Mouse (Mus musculus) ZHBTc4 (cell line): ENCODE results near the gene Maml2.

Experiments
- DNase-seq: peaks from one replicate; pipeline ENCODE4 v3.0.0-alpha.2; 2011; ENCODE audit warnings: low read depth, low spot score

Maml2 gene

GRCm38 (mm10) chr9:13569023-13569422 is 271.3 kb downstream of the Maml2 start:
- DNase-seq, result no peak

GRCm38 (mm10) chr9:13572847-13573246 is 275.1 kb downstream of the Maml2 start:
- DNase-seq, result peak; percentile 14

- DNase-seq, result no peak
These were observed 276.3 kb downstream of the Maml2 start for GRCm38 (mm10) chr9:13574059-13574458.

GRCm38 (mm10) chr9:13574913-13575312 is 277.2 kb downstream of the Maml2 start:
- no peak for DNase-seq

- DNase-seq, result no peak
These were observed 279.4 kb downstream of the Maml2 start for GRCm38 (mm10) chr9:13577150-13577549.

- DNase-seq, result no peak
These were observed 283.4 kb downstream of the Maml2 start for GRCm38 (mm10) chr9:13581184-13581583.

- DNase-seq, result no peak
These were observed 286.2 kb downstream of the Maml2 start for GRCm38 (mm10) chr9:13583952-13584351.

GRCm38 (mm10) chr9:13584435-13584834 is 286.7 kb downstream of the Maml2 start:
- no peak for DNase-seq

GRCm38 (mm10) chr9:13587085-13587933 is 289.6 kb downstream of the Maml2 start:
- no peak for DNase-seq

GRCm38 (mm10) chr9:13588786-13589185 is 291.0 kb downstream of the Maml2 start:
- DNase-seq, result no peak

- no peak for DNase-seq
These were observed 294.9 kb downstream of the Maml2 start for GRCm38 (mm10) chr9:13592701-13593100.

GRCm38 (mm10) chr9:13597736-13598135 is 300.0 kb downstream of the Maml2 start:
- no peak for DNase-seq

- no peak for DNase-seq
These were observed 301.0 kb downstream of the Maml2 start for GRCm38 (mm10) chr9:13598596-13599333.

- no peak for DNase-seq
These were observed 301.5 kb downstream of the Maml2 start for GRCm38 (mm10) chr9:13599334-13599614.

- no peak for DNase-seq
These were observed 302.0 kb downstream of the Maml2 start for GRCm38 (mm10) chr9:13599800-13600199.

GRCm38 (mm10) chr9:13601729-13602128 is 304.0 kb downstream of the Maml2 start:
- no peak for DNase-seq

- no peak for DNase-seq
These were observed 305.9 kb downstream of the Maml2 start for GRCm38 (mm10) chr9:13603533-13604143.

- no peak for DNase-seq
These were observed 309.9 kb downstream of the Maml2 start for GRCm38 (mm10) chr9:13607609-13608185.

GRCm38 (mm10) chr9:13608532-13609071 is 310.8 kb downstream of the Maml2 start:
- peak; percentile 9 for DNase-seq

GRCm38 (mm10) chr9:13611561-13611960 is 313.8 kb downstream of the Maml2 start:
- DNase-seq, result no peak

GRCm38 (mm10) chr9:13612371-13612770 is 314.6 kb downstream of the Maml2 start:
- DNase-seq, result no peak
